9 mouse cellular contexts compared by ENCODE assay signal in genomic region chr1:74794487-74795144, GRCm38 (mm10). TPM values are rescaled to one million over a fixed set of nuclear protein-coding genes. Genes with fewer than 3 reads are reported as not detected.
DNase-seq lines count a peak whose midpoint lies in the region; ATAC-seq and TF ChIP-seq lines count a peak whose summit lies in the region.
"Had no signal": no experiment of that assay in that cellular context is flagged by ENCODE, and none has a peak within 500 bp of the region (broad histone marks: within the 10 kb centered on the region; RNA-seq: fewer than 3 reads in every experiment).

No protein-coding gene starts in this region.

- in situ Hi-C loops in ES-E14 (cut with MboI; ENCODE audit: low sequenced_read_pairs in 2 of 2, unreplicated experiment in 2 of 2), result no loop called here

- no peak for ATAC-seq in heart, embryonic 13.5 days (ENCODE audit: extremely low read depth, insufficient number of reproducible peaks, low FRiP score, low TSS enrichment)
- peak; percentile 50 for ATAC-seq in forebrain, postnatal 0 days
- no peak for ATAC-seq in erythroid progenitor cell, adult 5-6 weeks (replicated peaks; ENCODE audit: low FRiP score, poor library complexity, severe bottlenecking)

- peaks cover 28% of the 10 kb centered on the region for H3K4me1 ChIP-seq in heart, embryonic 13.5 days
- peaks cover 3 to 10% of the 10 kb centered on the region in 2 experiments; a peak in 1 of 4 replicates for H3K4me1 ChIP-seq in ES-E14 (ENCODE audit: control insufficient read depth in 2 of 2, insufficient read depth in 2 of 2, low read length in 2 of 2, poor library complexity in 1 of 2)
- H3K4me1 ChIP-seq in forebrain, postnatal 0 days (ENCODE audit: insufficient read depth), result no peaks in the 10 kb centered on the region; the same call in 1 of the 2 replicates

- TF ChIP-seq CTCF in forebrain, postnatal 0 days (IDR thresholded peaks at IDR 0.05; ENCODE audit: low read depth), result no peak

- 1% methylated on average over 37 of the region's 38 CpGs for WGBS in heart, embryonic 13.5 days
- WGBS in forebrain, postnatal 0 days, result 2% methylated on average over 33 of the region's 38 CpGs

- no peak for DNase-seq in heart, adult 8-10 months (ENCODE audit: low spot score)
- DNase-seq in ES-E14 (ENCODE audit: low read depth, low spot score), result no peak
- no peak for DNase-seq in forebrain, postnatal 0 days
- DNase-seq in mesoderm, embryonic 11.5 days (ENCODE audit: low read depth, low spot score), result peak; percentile 53
- DNase-seq in frontal cortex, postnatal 25 days (ENCODE audit: low spot score in 2 of 2), result no peak
- no peak for DNase-seq in adrenal gland, adult 18-20 months (ENCODE audit: low spot score in 2 of 2)

- peaks cover 100% of the 10 kb centered on the region for H3K27me3 ChIP-seq in heart, embryonic 13.5 days (replicated peaks)
- H3K27me3 ChIP-seq in forebrain, postnatal 0 days (ENCODE audit: insufficient read depth, low read length), result peaks cover 58% of the 10 kb centered on the region

- peak overlapping the region; percentile 59 for H3K9ac ChIP-seq in heart, embryonic 13.5 days
- H3K9ac ChIP-seq in ES-E14 (ENCODE audit: insufficient read depth, low read depth, low read length, poor library complexity, severe bottlenecking), result peak overlapping the region; percentile 10; the same call in 1 of the 2 replicates
- no peak overlapping the region for H3K9ac ChIP-seq in forebrain, postnatal 0 days
- H3K9ac ChIP-seq: liver, embryonic 14.5 days had no signal

- no peaks in the 10 kb centered on the region for H3K9me3 ChIP-seq in heart, embryonic 13.5 days
- H3K9me3 ChIP-seq in ES-E14 (ENCODE audit: control insufficient read depth, insufficient read depth, low read depth, low read length), result no peaks in the 10 kb centered on the region
- no peaks in the 10 kb centered on the region for H3K9me3 ChIP-seq in forebrain, postnatal 0 days (ENCODE audit: low read length)

- H3K27ac ChIP-seq in heart, embryonic 13.5 days (replicated peaks), result no peak overlapping the region
- H3K27ac ChIP-seq in ES-E14 (ENCODE audit: insufficient read depth, low read depth, low read length, poor library complexity, severe bottlenecking), result no peak overlapping the region
- H3K27ac ChIP-seq in forebrain, postnatal 0 days (ENCODE audit: low read depth, low read length), result no peak overlapping the region
- H3K27ac ChIP-seq: liver, embryonic 14.5 days had no signal

- peak overlapping the region; percentile 42 for H3K4me3 ChIP-seq in heart, embryonic 13.5 days
- H3K4me3 ChIP-seq in ES-E14 (ENCODE audit: insufficient read depth in 1 of 2, low read depth in 1 of 2, low read length in 2 of 2, poor library complexity in 1 of 2, severe bottlenecking in 1 of 2), result peak overlapping the region; percentile 34 to 53
- peak overlapping the region; percentile 19; the same call in 1 of the 2 replicates for H3K4me3 ChIP-seq in forebrain, postnatal 0 days (ENCODE audit: low read depth, low read length)

- no peaks in the 10 kb centered on the region for H3K36me3 ChIP-seq in heart, embryonic 13.5 days
- no peaks in the 10 kb centered on the region for H3K36me3 ChIP-seq in ES-E14 (ENCODE audit: control insufficient read depth, insufficient read depth, low read length, poor library complexity, severe bottlenecking)
- no peaks in the 10 kb centered on the region for H3K36me3 ChIP-seq in forebrain, postnatal 0 days (ENCODE audit: insufficient read depth)

- H3K4me2 ChIP-seq in heart, embryonic 13.5 days, result peak overlapping the region; percentile 62
- H3K4me2 ChIP-seq in forebrain, postnatal 0 days (ENCODE audit: low read depth), result peak overlapping the region; percentile 41

TF ChIP-seq in ES-E14, 5 proteins besides CTCF, POLR2A, EP300 and RAD21:
- no peak for TF ChIP-seq ZNF384 (IDR thresholded peaks at IDR 0.05; ENCODE audit: low read depth, low read length)
- TF ChIP-seq MAFK (IDR thresholded peaks at IDR 0.05; ENCODE audit: insufficient read depth, low read depth, low read length), result no peak
- TF ChIP-seq CHD2 (IDR thresholded peaks at IDR 0.05; ENCODE audit: low read depth, low read length), result no peak
- TF ChIP-seq ZC3H11A (IDR thresholded peaks at IDR 0.05; ENCODE audit: borderline replicate concordance, low read depth, low read length), result no peak
- no peak for TF ChIP-seq HCFC1 (IDR thresholded peaks at IDR 0.05; ENCODE audit: borderline replicate concordance, insufficient read depth, low read length)

RNA-seq across cellular contexts. Expression of gene Wnt10a, which starts 3.3 kb away (rescaled TPM):
- polyA plus RNA-seq in heart, embryonic 13.5 days (2015; fragmentation: Nextera tagmentation; extraction: Ambion mirVana), result not detected in 2 replicates
- not detected for total RNA-seq in heart, adult 8-10 months (2022)
- total RNA-seq in ES-E14 (2012; rRNA removed), result 0.42 and 1.5 TPM in 2 replicates
- total RNA-seq in forebrain, postnatal 0 days (2014; rRNA removed), result 0.15 and 0.19 TPM in 2 replicates
- 0.21 and 0.23 TPM in 2 replicates for polyA plus RNA-seq in forebrain, postnatal 0 days (2015; fragmentation: Nextera tagmentation; extraction: Ambion mirVana)
- total RNA-seq in erythroid progenitor cell, adult 5-6 weeks (2015; ENCODE audit: low replicate concordance), result not detected in 2 replicates
- not detected in 2 replicates for total RNA-seq in erythroid progenitor cell, adult 5-6 weeks (2017; ENCODE audit: low replicate concordance)
- 1 to 10 TPM in 1 of 2 experiments, under 1 TPM in 1; 0.20 to 1.7 TPM for total RNA-seq in adrenal gland, adult 18-20 months (2021)
- polyA plus RNA-seq: liver, embryonic 14.5 days had no signal

RNA-seq across cellular contexts. Expression of gene Wnt6, which starts 22.9 kb away (rescaled TPM):
- 0.31 and 0.36 TPM in 2 replicates for polyA plus RNA-seq in heart, embryonic 13.5 days (2015; fragmentation: Nextera tagmentation; extraction: Ambion mirVana)
- total RNA-seq in heart, adult 8-10 months (2022), result under 1 TPM; 0.16 to 0.69 (median 0.26) TPM
- total RNA-seq in ES-E14 (2012; rRNA removed), result 2.6 and 2.8 TPM in 2 replicates
- total RNA-seq in forebrain, postnatal 0 days (2014; rRNA removed), result 6.1 and 7.2 TPM in 2 replicates
- polyA plus RNA-seq in forebrain, postnatal 0 days (2015; fragmentation: Nextera tagmentation; extraction: Ambion mirVana), result 3.8 and 4.6 TPM in 2 replicates
- total RNA-seq in erythroid progenitor cell, adult 5-6 weeks (2015; ENCODE audit: low replicate concordance), result not detected in 2 replicates
- not detected in 2 replicates for total RNA-seq in erythroid progenitor cell, adult 5-6 weeks (2017; ENCODE audit: low replicate concordance)
- total RNA-seq in adrenal gland, adult 18-20 months (2021), result 1 to 10 TPM; 2.8 to 2.9 TPM

RNA-seq across cellular contexts. Expression of gene Prkag3, which starts 45.6 kb away (rescaled TPM):
- 4.2 and 7.2 TPM in 2 replicates for polyA plus RNA-seq in heart, embryonic 13.5 days (2015; fragmentation: Nextera tagmentation; extraction: Ambion mirVana)
- total RNA-seq in heart, adult 8-10 months (2022), result 1 to 10 TPM; 1.6 to 4.1 (median 2.2) TPM
- 0.04 and 0.16 TPM in 2 replicates for total RNA-seq in ES-E14 (2012; rRNA removed)
- 0.23 TPM in 1 of 2 replicates, not detected in the other for total RNA-seq in forebrain, postnatal 0 days (2014; rRNA removed)
- not detected in 2 replicates for polyA plus RNA-seq in forebrain, postnatal 0 days (2015; fragmentation: Nextera tagmentation; extraction: Ambion mirVana)
- not detected in 2 replicates for total RNA-seq in erythroid progenitor cell, adult 5-6 weeks (2015; ENCODE audit: low replicate concordance)
- not detected in 2 replicates for total RNA-seq in erythroid progenitor cell, adult 5-6 weeks (2017; ENCODE audit: low replicate concordance)
- under 1 TPM; 0.17 to 0.26 TPM for total RNA-seq in adrenal gland, adult 18-20 months (2021)
- polyA plus RNA-seq: liver, embryonic 14.5 days had no signal
